Mouse (Mus musculus): ENCODE data around the gene Il5.
"Not testable (repeated sequence)": the region's sequence is repeated elsewhere in the genome, so short reads cannot be mapped to it uniquely, and the experiment has no call there.

DNA sequence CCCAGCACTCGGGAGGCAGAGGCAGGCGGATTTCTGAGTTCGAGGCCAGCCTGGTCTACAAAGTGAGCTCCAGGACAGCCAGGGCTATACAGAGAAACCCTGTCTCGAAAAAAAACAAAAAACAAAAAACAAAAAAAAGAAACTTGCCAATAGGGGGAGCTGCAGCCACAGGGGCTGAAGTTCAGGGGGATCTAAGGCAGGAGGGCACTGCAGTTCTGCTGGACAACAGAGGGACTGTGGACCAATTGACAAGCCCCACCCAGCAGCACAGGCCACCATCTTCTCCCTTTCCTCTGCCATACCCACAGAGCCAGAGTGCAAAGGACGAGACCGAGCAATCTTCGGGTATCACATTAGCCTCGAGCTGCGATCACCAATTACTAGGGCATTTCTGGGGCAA lies 37.4 kb downstream of the Il5 start:
- TF ChIP-seq CTCF (IDR thresholded peaks at IDR 0.05; ENCODE audit: control insufficient read depth, insufficient read depth, insufficient read length) = peak; percentile 18
- TF ChIP-seq MAX (IDR thresholded peaks at IDR 0.05); USF1 (IDR thresholded peaks at IDR 0.05; ENCODE audit: low read depth); CEBPB (IDR thresholded peaks at IDR 0.05; ENCODE audit: low read depth); MYOG (IDR thresholded peaks at IDR 0.05; ENCODE audit: control insufficient read depth, extremely low read depth, insufficient read length); MYOD1 (IDR thresholded peaks at IDR 0.05; ENCODE audit: control insufficient read depth, insufficient read length, low read depth): not testable (repeated sequence)

Measured in C2C12 (cell line).